Mouse (Mus musculus): Measurements from ENCODE around the gene Cavin4.
A peak's percentile ranks its signal among the peaks of the same experiment; 100 is the strongest.

The Cavin4 gene

DNA sequence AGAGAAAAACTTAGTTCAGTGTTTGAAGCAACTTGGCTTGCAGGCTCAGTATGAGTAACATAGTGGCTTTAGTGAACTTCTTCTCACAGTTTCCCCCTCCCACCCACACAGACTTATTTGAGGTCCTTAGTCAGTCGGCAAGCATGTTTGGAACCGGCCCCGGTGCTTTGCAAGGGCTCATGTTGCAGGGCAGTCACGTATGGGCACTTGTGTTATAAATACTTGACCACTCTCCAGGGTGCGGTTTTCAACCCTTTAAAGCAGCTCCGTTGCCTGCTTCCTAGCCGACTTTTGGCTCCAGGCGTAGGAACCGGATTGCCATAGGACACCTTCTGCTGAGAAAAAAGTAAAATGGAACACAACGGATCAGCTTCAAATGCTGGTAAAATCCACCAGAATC is at the start of gene Cavin4:
TSS of gene Cavin4 (plus strand) at position 244 of the 400 bp plus-strand sequence.
- no peak for DNase-seq (ENCODE audit: low read depth)

DNA sequence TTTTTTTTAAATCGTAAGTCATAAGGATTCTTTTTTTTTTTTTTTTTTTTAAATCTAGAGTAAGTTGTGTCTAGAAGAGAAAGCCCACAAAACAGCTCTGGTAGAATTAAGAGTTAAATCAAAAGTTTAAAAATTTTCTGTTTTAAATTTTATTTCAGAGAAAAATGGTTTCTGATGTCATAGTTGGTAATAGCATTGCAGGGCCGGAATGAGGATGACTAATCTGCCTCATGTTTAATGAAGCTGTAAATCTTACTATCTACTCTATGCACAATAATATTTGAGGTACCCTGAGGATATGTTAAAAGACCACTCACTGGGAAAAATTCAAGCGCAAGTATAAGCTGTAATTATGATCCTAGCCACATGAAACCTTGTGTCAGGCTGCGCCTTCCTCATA is 47.8 kb upstream of the Cavin4 start:
- no peak for DNase-seq (ENCODE audit: low read depth)

- DNase-seq (ENCODE audit: low read depth), result no peak
Observed at GRCm38 (mm10) chr4:48617201-48617600, 46.1 kb upstream of the Cavin4 start.

DNA sequence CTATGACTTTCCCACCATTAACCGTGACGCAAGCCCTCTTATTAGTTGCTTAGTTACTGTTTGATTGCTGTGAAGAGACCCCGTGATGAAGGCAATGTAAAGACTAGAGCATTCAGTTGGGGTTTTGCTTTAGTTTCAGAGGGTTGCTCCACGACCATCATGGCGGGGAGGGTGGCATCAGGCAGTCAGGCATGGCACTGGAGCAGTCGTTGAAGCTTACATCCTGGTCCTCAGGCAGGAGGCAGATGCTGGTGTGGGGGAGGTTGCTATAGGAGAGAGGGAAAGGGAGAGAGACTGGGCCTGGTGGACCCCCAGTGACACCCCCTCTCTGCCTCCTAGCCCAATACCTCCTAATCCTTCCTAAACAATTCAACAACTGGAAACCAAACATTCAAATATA is 43.2 kb upstream of the Cavin4 start:
- DNase-seq (ENCODE audit: low read depth), result no peak

DNA sequence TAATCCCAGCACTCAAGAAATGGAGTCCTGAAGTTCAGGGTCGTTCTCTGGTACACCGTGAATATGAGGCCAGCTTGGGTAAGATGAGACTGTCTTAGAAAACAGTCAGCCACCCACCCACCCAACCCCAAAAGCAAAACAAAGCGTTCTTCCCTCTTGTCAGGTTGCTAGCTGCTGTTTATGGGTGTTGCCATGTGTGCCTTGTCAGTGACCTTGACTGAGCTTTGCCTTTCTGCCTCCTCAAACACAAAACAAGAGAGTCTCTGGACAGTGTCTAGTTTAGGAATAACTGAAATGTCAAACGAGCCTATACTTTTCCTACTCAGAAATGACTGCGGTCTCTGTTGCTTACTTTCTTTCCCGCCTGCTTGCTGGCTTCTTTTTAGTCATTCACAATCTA is 41.1 kb upstream of the Cavin4 start:
- DNase-seq (ENCODE audit: low read depth), result no peak

- no peak for DNase-seq (ENCODE audit: low read depth)
Observed at GRCm38 (mm10) chr4:48622946-48623345, 40.4 kb upstream of the Cavin4 start.

GRCm38 (mm10) chr4:48624961-48625360 is 38.4 kb upstream of the Cavin4 start:
- no peak for DNase-seq (ENCODE audit: low read depth)

- DNase-seq (ENCODE audit: low read depth), result no peak
Observed at GRCm38 (mm10) chr4:48625836-48626235, 37.5 kb upstream of the Cavin4 start.

GRCm38 (mm10) chr4:48629445-48629844 is 33.9 kb upstream of the Cavin4 start:
- no peak for DNase-seq (ENCODE audit: low read depth)

DNA sequence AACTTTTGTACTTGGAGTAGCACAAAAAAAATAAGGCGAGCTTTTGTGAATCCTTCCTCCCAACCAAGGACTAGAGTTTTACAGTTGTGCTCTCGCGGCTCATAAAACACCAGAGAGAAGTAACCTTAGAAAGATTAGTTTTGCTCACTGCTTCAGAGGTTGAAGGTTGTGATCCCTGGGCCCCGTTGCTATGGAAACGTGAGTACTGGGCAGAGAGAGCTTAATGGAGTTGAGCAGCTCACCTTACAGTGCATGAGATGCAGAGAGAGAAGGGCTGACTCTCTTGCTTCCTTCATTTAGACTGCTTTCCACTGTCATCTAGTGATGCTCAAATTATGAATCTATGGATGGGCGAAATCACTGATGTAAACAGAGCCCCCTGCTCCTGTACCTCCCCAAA is 29.8 kb upstream of the Cavin4 start:
- no peak for DNase-seq (ENCODE audit: low read depth)

GRCm38 (mm10) chr4:48634058-48634457 is 29.3 kb upstream of the Cavin4 start:
- peak; percentile 7 for DNase-seq (ENCODE audit: low read depth)

- DNase-seq (ENCODE audit: low read depth), result no peak
Observed at GRCm38 (mm10) chr4:48636831-48637230, 26.5 kb upstream of the Cavin4 start.

DNA sequence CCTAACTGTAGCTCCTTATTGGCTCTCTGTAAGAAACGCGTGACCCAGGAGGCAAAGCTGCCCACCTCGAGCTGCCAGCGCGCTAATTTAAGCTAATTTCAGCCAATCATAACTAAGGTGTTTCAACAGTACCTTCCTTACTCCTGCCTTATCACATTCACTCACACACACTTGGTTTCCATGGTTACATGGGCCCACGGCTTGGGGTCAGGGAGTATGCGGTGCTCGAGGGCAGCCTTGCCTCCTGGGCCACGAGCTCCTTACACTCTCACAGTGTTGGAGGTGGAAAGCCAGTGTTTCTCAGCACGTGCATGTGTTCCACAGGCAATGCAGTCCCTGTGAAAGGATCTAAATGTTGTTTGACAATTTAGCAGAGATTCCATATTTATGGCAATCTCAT is 25.2 kb upstream of the Cavin4 start:
- DNase-seq (ENCODE audit: low read depth), result no peak

- no peak for DNase-seq (ENCODE audit: low read depth)
Observed at GRCm38 (mm10) chr4:48639503-48639902, 23.8 kb upstream of the Cavin4 start.

- no peak for DNase-seq (ENCODE audit: low read depth)
Observed at GRCm38 (mm10) chr4:48643801-48644200, 19.5 kb upstream of the Cavin4 start.

DNA sequence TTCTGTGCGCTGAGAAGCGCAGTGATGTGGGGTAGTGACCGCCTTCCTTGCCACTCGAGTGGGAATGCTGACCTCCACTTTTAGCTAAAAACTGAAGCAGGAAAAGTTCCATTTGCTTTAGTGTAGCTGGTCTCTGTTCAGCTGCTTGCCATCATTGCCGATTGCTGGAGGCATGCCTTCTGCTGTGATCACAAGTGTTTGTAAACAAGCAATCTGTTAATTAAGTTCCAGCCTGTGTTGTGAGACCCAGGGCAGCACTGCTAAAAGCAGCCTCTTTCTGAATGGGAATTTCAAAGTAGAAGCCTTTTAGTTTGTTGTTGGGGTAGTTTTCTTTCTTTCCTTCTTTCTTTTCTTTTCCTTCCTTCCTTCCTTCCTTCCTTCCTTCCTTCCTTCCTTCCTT is 17.2 kb upstream of the Cavin4 start:
- DNase-seq (ENCODE audit: low read depth), result no peak

GRCm38 (mm10) chr4:48650617-48651360 is 12.5 kb upstream of the Cavin4 start:
- no peak for DNase-seq (ENCODE audit: low read depth)

GRCm38 (mm10) chr4:48654118-48654517 is 9.2 kb upstream of the Cavin4 start:
- DNase-seq (ENCODE audit: low read depth), result no peak

DNA sequence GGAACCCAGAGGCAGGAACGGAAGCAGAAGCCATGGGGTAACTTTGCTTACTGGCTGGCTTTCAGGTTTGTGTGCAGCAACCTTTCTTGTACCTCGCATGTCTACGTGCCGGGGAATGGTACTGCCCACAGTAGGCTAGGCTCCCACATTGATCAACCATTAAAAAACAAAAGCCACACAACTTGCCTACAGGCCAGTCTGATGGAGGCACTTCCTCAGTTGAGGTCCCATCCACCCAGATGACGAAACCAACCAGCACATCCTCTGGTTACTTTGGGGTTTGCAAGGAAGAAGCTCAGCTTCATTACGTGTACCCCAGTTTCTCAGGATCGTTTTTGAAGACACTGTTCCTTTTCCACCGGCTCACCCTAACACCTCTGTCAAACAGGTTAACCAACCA is 6.8 kb upstream of the Cavin4 start:
- DNase-seq (ENCODE audit: low read depth), result no peak

- no peak for DNase-seq (ENCODE audit: low read depth)
Observed at GRCm38 (mm10) chr4:48660144-48660543, 3.2 kb upstream of the Cavin4 start.

- DNase-seq (ENCODE audit: low read depth), result no peak
Observed at GRCm38 (mm10) chr4:48660619-48661575, 2.4 kb upstream of the Cavin4 start.

DNA sequence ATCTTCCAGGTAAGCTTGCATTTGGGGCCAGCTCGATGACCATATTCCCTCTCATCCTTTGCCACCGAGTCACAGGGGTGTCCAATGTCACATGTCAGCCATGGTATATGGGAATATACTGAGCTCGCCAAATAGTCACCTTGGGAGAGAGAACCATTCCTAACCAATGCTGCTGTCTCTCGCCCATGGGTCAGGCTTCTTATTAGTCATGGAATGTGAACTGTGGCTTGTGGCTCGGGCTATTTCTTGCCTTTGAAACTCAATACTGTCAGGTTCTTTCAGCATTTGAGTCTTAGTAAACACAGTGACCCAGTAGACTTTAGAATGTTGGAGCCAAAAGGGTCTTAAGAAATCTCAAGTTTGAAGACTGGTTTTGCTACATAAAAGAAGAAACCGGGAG is 707 bp downstream of the Cavin4 start:
- no peak for DNase-seq (ENCODE audit: low read depth)

DNA sequence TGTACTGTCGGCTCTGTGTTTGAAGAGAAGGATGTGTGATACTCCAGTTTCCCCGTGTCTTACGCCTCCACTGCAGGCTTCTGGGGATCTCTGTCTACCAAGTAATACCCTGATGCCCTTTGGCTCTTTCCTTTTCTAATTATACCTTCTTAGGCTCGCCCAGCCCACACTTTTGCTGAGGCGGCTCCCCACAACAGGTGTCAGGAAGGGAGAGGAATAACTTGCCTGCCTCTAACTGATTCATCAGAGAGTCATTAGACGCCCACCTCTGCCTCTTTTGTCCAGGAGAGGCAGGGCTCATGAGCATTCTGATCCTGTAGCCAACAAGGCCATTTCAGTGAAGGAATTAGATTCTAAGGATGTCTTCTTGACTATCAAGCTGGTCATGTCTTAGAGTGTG is 4.0 kb downstream of the Cavin4 start:
- no peak for DNase-seq (ENCODE audit: low read depth)
